Mouse (Mus musculus) ES-E14 (cell line): ENCODE results near the gene Glod5.

ENCODE experiments used
- CHD2 ChIP-seq: IDR thresholded peaks from 2 replicates; pipeline ENCODE4 v1.6.1; 2014; ENCODE audit warnings: mild to moderate bottlenecking, low read depth, low read length, inconsistent platforms
- HCFC1 ChIP-seq: IDR thresholded peaks from 2 replicates; pipeline ENCODE4 v1.6.1; 2012; ENCODE audit warnings: low read length, inconsistent platforms, borderline replicate concordance; ENCODE audit not compliant: insufficient read depth
- MAFK ChIP-seq: IDR thresholded peaks from 2 replicates; pipeline ENCODE4 v1.6.1; 2014; ENCODE audit warnings: mild to moderate bottlenecking, low read depth, low read length, inconsistent platforms; ENCODE audit not compliant: insufficient read depth

GRCm38 (mm10) chrX:7958868-7959267 is 59.4 kb downstream of the Glod5 start:
- TF ChIP-seq HCFC1, result no peak
- no peak for TF ChIP-seq CHD2
- TF ChIP-seq MAFK, result no peak
